Mouse (Mus musculus) urinary bladder, postnatal 4 days (tissue): Measurements from ENCODE around the gene BC029722.
A peak's percentile ranks its signal among the peaks of the same experiment; 100 is the strongest.
"Not testable (repeated sequence)": the region's sequence is repeated elsewhere in the genome, so short reads cannot be mapped to it uniquely, and the experiment has no call there.

ENCODE experiments used
- DNase-seq, 2 experiments: peaks; one replicate each; pipeline ENCODE4 v3.0.0; 2021 to 2022; ENCODE audit warnings: low spot score in 2 of 2

BC029722 gene

GRCm38 (mm10) chr2:155819392-155819448 lies at the start of gene BC029722:
TSS of gene BC029722 (minus strand) at chr2:155819426.
- DNase-seq: no peak

DNA sequence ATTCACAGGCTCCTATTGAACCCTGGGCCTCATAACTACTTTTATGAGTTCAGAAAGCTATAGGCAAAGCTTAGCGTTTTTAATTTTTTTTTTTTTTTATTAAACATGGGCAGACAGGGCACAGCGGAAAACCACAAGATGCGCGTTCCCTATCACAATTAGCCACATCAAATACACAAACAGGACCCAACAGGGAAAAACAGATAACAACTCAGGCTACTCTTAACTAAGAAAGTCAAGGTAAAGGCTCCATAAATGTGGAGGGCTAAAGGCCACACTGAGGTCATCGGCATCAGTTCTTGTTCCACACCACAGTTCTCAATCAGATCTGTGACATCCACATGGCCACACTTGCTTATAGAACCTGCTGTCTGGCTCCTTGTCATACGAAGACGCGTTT lies 49.1 kb upstream of the BC029722 start:
- no peak for DNase-seq

- DNase-seq: no peak
Observed at GRCm38 (mm10) chr2:155863301-155863867, 44.2 kb upstream of the BC029722 start.

DNA sequence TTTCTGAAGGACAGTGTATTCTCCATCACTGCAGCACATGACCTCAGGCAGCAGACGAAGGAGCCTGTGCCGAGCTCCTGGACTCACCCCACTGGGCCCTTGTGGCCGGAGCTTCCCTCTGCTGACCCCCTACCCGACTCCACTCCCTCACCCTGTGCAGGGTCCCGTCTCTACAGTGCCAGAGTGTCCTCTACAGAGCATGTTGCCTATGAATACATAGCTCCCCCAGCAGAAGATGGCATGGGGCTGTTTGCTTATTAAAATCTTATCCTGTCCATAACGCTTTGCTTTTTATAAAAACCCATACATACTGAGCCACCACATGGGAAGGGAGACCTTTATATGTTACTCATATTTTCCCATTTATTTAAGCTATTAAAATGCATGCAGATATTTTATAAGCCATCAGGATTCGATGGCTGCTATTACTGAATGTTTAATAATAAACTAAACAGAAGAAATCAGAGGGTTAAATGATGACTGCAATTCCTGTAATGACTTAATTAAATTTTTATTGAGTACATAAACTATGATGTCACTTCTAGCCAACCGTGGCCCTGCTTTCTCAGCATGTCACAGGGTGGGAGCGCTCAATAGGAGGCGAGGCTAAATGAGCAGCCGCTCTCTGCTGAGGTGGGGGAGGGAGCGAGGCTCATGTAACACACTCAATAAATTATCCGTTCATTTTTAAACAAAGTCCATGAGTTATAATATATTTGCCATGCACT lies 43.5 kb upstream of the BC029722 start:
- no peak for DNase-seq

GRCm38 (mm10) chr2:155861581-155861980 lies 42.4 kb upstream of the BC029722 start:
- no peak for DNase-seq

GRCm38 (mm10) chr2:155860102-155860501 lies 40.9 kb upstream of the BC029722 start:
- no peak for DNase-seq

DNA sequence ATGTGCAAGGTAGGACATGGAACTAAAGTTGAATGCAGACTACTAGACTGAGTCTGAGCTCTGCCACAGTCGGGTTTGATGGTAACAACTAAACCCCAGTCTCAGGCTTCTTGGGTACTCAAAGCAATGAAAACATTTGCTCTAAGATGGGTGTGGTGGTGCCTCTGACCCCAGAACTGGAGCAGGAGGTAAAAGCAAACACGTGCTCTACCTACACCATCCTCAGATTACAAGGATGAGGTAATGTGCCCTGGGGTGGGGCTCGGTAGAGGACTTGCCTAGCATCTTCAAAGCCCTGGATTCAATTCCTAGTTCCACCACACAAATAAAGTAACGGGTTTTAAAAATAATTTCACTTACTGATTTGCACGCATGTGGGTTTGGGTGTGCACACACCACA lies 33.3 kb upstream of the BC029722 start:
- DNase-seq: no peak

DNA sequence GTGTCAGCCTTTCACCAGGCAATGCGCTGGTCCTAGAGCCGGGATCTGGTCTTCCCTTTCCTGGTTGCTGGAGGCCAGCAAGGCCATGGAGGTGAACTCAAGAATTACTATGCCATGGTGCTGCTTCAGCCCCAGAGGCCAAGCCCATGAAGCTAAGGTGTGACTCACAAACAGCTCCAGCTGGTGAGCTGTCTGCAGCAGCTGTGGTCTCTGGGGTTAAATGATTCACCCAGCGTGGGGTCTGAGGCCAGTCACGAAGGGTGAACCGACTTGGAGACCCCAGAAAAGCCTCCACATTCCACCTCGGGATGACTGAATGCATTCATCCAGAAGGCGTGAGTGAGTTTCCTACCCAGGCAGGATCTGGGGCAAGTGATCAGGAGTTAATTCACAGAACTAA lies 30.9 kb upstream of the BC029722 start:
- DNase-seq: no peak

GRCm38 (mm10) chr2:155849464-155849863 lies 30.2 kb upstream of the BC029722 start:
- DNase-seq: no peak

DNA sequence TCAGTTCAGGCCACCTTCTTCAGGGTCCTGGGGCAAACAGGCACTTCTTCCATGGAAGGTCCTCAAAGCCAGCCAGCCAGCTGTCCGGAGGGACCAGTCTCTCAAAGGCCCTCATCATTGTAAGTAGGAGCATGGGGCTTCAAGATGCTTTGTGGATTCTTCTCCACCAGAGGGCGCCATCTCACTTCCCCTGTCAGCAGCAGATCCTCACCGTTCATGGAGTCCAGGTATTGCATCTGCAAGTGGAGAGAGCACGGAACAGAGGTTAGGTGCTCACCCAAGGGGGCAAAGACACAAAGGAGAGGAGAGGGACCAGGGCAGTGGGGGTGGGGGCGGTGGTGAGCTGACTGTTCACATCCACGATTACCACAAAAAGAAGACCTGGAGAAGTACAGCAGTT lies 29.1 kb upstream of the BC029722 start:
- DNase-seq: peak; percentile 61 to 79

DNA sequence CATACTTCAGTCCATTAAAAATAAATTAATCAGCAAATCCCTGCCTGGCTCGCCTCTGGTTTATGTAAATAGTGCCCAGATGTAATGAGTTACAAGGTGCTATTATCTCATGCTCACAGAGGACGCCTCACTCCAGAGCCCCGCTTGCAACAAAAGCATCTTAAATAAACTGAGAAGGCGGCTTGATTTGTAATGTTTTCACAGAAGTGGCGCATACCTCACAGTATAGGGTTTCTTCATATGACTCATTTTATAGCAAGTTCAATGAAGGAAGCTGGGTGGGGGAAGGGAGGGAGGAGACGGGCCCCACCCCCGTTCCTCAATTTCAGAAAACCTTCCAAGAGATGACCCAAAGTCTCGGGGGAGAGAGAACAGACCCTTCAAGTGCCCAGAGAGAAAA lies 27.7 kb upstream of the BC029722 start:
- DNase-seq: no peak

- DNase-seq: no peak
Observed at GRCm38 (mm10) chr2:155838961-155839360, 19.7 kb upstream of the BC029722 start.

- no peak for DNase-seq
Observed at GRCm38 (mm10) chr2:155837961-155838360, 18.7 kb upstream of the BC029722 start.

DNA sequence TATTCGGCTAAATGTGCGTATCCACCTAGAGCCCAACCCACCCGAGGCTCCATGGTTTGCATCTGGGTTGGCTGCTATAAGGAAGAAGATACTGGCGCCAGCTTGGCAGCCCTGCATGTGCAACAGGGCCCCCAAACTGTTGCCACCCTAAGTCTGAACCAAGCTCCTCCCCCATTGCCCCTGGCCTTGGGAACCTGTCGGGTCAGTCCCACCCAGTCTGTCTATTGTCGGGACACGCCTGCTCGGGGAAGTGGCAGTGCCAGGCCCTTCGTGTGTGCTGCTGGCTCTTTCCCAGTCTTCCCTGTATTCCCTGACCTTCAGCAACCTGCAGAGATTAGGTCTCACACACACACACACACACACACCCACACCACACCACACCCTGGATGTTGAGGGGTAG lies 15.5 kb upstream of the BC029722 start, which contains the start of gene Fam83c:
Fam83c (minus strand) TSS at position 123 of the 400 bp plus-strand sequence.
- no peak for DNase-seq

DNA sequence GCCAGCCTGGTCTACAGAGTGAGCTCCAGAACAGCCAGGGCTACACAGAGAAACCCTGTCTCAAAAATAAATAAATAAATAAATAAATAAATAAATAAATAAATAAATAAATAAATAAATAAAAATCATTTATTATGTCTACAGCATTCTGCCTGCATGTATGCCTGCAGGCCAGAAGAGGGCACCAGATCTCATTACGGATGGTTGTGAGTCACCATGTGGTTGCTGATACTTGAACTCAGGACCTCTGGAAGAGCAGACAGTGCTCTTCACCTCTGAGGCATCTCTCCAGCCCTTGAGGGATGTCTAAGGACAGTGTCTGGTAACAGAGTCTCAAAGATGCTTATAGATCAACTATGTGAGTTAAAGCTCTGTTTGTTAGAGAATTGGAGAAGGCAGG lies 12.9 kb upstream of the BC029722 start:
- DNase-seq: not testable (repeated sequence)

DNA sequence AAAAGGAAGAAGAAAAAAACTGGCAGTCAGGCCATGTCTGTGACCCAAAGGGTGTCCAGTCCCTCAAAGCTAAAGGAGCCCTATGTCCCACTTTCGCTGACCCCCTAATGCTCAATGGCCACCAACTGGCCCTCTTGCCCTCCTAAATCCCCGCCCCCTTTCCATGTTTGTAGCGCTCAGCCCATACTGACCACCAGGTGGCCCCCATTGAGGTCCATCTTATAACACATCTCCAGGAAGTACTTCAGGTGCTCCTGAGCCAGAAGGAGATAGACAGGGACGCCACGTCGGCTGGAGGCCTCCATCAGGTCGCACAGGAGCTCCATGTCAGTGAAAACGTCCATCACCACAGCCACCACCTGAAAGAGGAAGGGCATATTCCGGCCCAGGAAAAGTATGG lies 12.1 kb upstream of the BC029722 start:
- DNase-seq: no peak

DNA sequence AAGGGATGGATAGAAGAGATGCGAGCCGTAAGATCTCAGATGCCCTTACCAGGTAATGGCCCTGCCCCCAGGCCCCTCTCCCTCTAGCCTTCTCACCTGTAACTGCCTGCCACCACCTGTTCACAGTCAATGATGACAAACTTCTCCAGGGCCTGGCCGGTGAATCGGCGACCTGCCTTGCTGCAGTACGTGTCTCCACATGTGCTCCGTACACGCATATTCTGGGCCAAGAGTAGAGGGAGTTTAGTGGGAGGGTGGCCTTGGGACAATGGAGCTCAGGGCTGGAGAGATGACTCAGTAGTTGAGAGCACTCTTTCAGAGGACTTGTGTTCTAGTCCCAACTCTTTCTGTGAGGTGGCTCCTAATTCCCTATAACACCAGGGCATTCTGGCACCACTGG lies 11.6 kb upstream of the BC029722 start:
- no peak for DNase-seq

DNA sequence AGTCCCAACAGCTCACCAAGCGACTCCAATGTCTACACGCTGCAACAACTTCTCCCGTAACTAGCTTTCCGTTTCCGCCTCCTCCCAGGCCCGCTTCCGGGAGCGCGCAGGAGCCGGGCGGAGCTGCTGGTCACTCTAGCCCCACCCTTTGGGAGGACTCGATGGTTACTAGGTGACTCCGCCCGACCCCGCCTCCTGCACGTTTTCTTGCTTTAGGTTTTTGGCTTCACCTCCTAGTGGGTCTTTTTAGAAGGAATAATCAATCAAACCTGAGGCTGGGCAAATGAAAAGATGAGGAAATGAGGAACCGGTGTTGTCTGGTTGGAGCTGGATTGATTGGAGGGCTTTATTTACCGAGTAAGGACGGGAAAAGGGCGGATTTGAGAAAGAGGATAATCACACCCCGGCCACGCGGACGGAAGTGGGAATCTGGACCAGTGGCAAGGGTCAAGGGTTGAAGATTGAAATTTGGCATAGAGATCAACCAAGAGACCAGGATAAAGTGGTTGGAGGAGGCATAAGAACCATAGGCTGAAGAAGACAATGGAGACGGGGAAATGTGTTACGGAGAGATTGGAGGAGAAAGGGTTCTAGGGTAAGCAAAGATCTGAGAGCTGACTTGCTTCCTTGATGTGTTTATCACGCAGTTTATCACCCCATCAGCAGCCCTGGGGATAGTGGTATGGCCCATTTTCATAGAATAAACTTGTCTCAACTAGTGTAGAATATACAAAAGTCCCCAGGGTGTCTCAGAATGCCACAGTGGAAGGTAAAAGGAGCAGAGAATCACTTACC lies 7.6 kb upstream of the BC029722 start, which contains the start of gene Eif6:
Eif6 (minus strand) TSS at position 296 of the 795 bp plus-strand sequence.
- DNase-seq: peak; percentile 80 to 85

GRCm38 (mm10) chr2:155825904-155826629 lies 6.8 kb upstream of the BC029722 start:
- DNase-seq: no peak

GRCm38 (mm10) chr2:155823722-155824121 lies 4.5 kb upstream of the BC029722 start:
- no peak for DNase-seq

DNA sequence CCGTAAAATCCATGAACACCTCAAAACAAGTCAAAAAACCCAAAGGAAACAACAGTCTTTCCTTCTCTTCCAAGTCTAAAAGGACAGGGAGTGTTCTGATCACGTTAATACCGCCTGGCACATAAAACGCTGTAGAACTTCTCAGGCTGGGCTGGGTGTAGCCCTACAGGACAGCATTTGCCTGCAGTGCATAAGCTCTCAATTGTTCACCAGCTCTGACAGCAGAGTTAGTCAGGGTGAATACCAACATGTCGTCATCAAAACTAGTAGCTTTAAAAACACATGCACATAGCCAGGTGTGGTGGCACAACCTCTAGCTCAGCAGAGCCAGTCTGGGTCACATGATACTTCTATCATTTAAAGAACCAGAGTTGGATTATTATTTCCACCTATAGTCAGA lies 1.6 kb upstream of the BC029722 start:
- no peak for DNase-seq

DNA sequence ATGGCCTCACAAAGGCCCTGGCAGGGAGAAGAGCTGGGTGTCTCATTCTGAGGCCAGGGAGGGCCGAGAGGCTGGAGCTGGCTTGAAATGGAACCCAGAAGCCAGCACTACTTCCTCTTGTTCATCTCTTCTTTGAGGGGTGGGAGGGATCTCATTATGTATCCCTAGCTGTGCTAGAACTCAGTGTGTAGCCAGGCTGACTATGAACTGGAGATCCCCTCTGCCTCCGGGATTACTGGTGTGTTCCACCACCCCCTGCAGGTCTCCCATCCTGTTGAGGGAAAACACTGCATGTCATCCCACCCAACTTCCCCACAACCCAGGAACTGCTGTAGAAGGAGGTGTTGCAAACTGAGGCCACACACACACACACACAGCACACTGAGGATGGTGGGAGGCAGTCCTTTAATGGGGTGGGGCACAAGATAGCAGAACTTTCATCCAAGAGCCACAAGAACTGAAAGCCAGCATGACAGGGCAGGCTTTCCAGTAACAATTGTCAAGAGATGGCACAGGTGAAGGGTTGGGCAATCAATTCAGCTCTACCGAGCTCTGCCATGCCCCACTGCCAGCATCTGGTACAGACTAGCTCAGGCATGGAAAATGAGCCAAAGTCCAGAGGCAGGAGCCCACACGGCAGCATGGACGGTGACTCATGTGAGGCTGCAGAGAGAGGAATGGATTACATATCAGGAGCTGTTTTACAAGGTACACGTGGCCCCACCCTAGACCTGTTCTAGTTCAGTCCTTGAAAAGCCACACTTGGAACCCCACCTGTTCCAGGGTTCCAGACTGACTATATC lies 424 bp upstream of the BC029722 start:
- DNase-seq: no peak
